Mouse (Mus musculus): ENCODE results near the gene Msl1.

GRCm38 (mm10) chr11:98789219-98789807, 6.0 kb upstream of the Msl1 start:
- no peak for TF ChIP-seq CTCF (IDR thresholded peaks at IDR 0.05; ENCODE audit: insufficient read depth, low read depth, low read length)
- no peak for TF ChIP-seq POLR2A (IDR thresholded peaks at IDR 0.05; ENCODE audit: insufficient read depth, low read depth, low read length)

All from olfactory bulb, adult 2 months (tissue).